Mouse (Mus musculus): ENCODE results near the gene Tor1aip2. TPM values are rescaled to one million over a fixed set of nuclear protein-coding genes. Genes with fewer than 3 reads are reported as not detected.

Tor1aip2 gene
- polyA plus RNA-seq (2015; fragmentation: Nextera tagmentation; extraction: Ambion mirVana): 58.1 and 60.9 TPM in 2 replicates

- peak within 1 kb of the TSS; percentile 71 for H3K4me2 ChIP-seq (ENCODE audit: low read length)
- peak within 1 kb of the TSS; percentile 80 for H3K4me3 ChIP-seq (ENCODE audit: low read depth, low read length)
- peaks cover 17% of the 10 kb centered on the region for H3K36me3 ChIP-seq (ENCODE audit: control insufficient read depth, insufficient read depth, low read length)
- H3K27ac ChIP-seq (ENCODE audit: low read length): peak within 1 kb of the TSS; percentile 99
- under 1% methylated on average over 51 of the region's 59 CpGs for WGBS
- peak within 1 kb of the TSS; percentile 92 for H3K9ac ChIP-seq (ENCODE audit: low read depth, low read length)
- no peaks in the 10 kb centered on the region for H3K9me3 ChIP-seq (replicated peaks; ENCODE audit: control insufficient read depth, low read length, poor library complexity, severe bottlenecking)
- peaks cover 11% of the 10 kb centered on the region for H3K4me1 ChIP-seq (ENCODE audit: control insufficient read depth, insufficient read depth, low read length)
- H3K27me3 ChIP-seq (ENCODE audit: control insufficient read depth, insufficient read depth, low read depth, low read length): no peaks in the 10 kb centered on the region
- peak; percentile 84 for ATAC-seq
These were observed at the start of gene Tor1aip2 for GRCm38 (mm10) chr1:156035269-156035929. TSS of gene Tor1aip2 (plus strand) at chr1:156035403.

DNA sequence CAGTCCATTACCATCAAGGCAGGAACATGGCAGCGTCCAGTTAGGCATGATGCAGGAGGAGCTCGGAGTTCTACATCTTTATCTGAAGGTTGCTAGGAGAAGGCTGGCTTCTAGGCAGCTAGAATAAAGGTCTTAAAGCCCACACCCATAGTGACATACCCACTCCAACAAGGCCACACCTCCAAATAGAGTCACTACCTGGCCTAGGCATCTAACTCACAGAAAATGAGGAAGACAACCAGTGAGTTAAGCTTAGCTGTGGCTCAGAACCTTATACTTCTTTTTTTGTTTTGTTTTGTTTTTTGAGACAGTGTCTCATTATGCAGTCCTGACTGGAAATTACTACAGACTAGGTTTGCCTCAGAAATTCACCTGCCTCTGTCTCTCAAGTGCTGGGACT is 47.6 kb upstream of the Tor1aip2 start:
- no peak for ATAC-seq
- 0 out of 2 replicates have a peak, but pooled peaks cover 4% of the 10 kb centered on the region for H3K4me1 ChIP-seq (ENCODE audit: control insufficient read depth, insufficient read depth, low read length)
- H3K4me3 ChIP-seq (ENCODE audit: low read depth, low read length): no peak overlapping the region
- H3K27me3 ChIP-seq (ENCODE audit: control insufficient read depth, insufficient read depth, low read depth, low read length): no peaks in the 10 kb centered on the region
- no peak overlapping the region for H3K27ac ChIP-seq (ENCODE audit: low read length)
- H3K9me3 ChIP-seq (replicated peaks; ENCODE audit: control insufficient read depth, low read length, poor library complexity, severe bottlenecking): no peaks in the 10 kb centered on the region
- H3K4me2 ChIP-seq (ENCODE audit: low read length): no peak overlapping the region
- no peaks in the 10 kb centered on the region for H3K36me3 ChIP-seq (ENCODE audit: control insufficient read depth, insufficient read depth, low read length)
- H3K9ac ChIP-seq (ENCODE audit: low read depth, low read length): no peak overlapping the region
- 85% methylated on average over 2 of the region's 2 CpGs for WGBS

DNA sequence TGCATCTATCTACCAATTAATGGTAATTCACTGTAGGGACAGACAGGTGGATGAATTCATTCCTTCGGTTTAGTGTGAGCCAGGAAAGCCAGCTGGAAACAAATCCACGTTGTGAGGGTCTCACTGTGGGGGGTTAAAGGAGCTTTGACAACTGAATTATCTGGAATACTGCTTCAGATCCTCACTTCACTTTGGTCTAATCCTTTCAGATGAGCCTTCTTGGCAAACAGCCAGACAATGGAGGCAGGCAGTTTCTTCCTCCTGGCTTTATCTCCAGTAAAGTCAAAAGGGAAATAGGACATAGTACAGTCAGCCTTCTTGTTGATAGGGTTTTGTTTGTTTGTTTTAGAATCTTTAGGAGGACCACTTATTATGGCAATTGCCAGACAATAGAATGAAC is 45.8 kb upstream of the Tor1aip2 start:
- no peak for ATAC-seq
- H3K27me3 ChIP-seq (ENCODE audit: control insufficient read depth, insufficient read depth, low read depth, low read length): no peaks in the 10 kb centered on the region
- H3K4me1 ChIP-seq (ENCODE audit: control insufficient read depth, insufficient read depth, low read length): 0 out of 2 replicates have a peak, but pooled peaks cover 4% of the 10 kb centered on the region
- H3K9me3 ChIP-seq (replicated peaks; ENCODE audit: control insufficient read depth, low read length, poor library complexity, severe bottlenecking): no peaks in the 10 kb centered on the region
- 2% methylated on average over 2 of the region's 2 CpGs for WGBS
- no peak overlapping the region for H3K27ac ChIP-seq (ENCODE audit: low read length)
- no peak overlapping the region for H3K4me3 ChIP-seq (ENCODE audit: low read depth, low read length)
- no peaks in the 10 kb centered on the region for H3K36me3 ChIP-seq (ENCODE audit: control insufficient read depth, insufficient read depth, low read length)
- no peak overlapping the region for H3K4me2 ChIP-seq (ENCODE audit: low read length)
- no peak overlapping the region for H3K9ac ChIP-seq (ENCODE audit: low read depth, low read length)

DNA sequence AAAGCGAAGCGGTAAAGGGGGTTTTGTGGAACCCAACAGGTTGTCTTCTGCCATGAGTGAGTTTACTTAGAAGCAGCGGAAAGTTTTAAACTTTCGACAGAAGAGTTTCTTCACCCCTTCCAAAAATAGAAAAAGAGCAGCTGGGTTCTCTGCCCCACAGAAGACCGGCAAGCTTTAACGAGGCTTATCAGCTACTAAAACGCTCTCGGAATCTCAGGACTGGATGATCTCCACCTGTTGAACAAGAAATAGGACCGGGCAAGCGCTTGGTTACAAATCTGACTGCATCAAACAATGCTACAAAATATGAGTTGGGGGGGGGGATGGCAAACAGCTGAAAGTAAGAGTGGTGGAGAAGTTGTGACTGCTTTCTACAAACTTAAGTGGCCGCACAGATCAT is 44.8 kb upstream of the Tor1aip2 start:
- Histone ChIP-seq H3K9ac (ENCODE audit: low read depth, low read length) (no peak overlapping the region), H3K27me3 (ENCODE audit: control insufficient read depth, insufficient read depth, low read depth, low read length) (no peaks in the 10 kb centered on the region), H3K27ac (ENCODE audit: low read length) (no peak overlapping the region), H3K9me3 (replicated peaks; ENCODE audit: control insufficient read depth, low read length, poor library complexity, severe bottlenecking) (no peaks in the 10 kb centered on the region), H3K4me2 (ENCODE audit: low read length) (no peak overlapping the region), H3K4me3 (ENCODE audit: low read depth, low read length) (no peak overlapping the region), H3K4me1 (ENCODE audit: control insufficient read depth, insufficient read depth, low read length) (0 out of 2 replicates have a peak, but pooled peaks cover 4% of the 10 kb centered on the region), H3K36me3 (ENCODE audit: control insufficient read depth, insufficient read depth, low read length) (no peaks in the 10 kb centered on the region)
- WGBS: 79% methylated on average over 11 of the region's 11 CpGs
- no peak for ATAC-seq

- H3K36me3 ChIP-seq (ENCODE audit: control insufficient read depth, insufficient read depth, low read length): no peaks in the 10 kb centered on the region
- 95% methylated on average over 2 of the region's 2 CpGs for WGBS
- no peaks in the 10 kb centered on the region for H3K27me3 ChIP-seq (ENCODE audit: control insufficient read depth, insufficient read depth, low read depth, low read length)
These were observed 40.7 kb upstream of the Tor1aip2 start for GRCm38 (mm10) chr1:155994524-155994923.

GRCm38 (mm10) chr1:155995612-155996011 is 39.6 kb upstream of the Tor1aip2 start:
- WGBS: 88% methylated on average over 2 of the region's 2 CpGs
- H3K4me2 ChIP-seq (ENCODE audit: low read length): no peak overlapping the region

More at GRCm38 (mm10) chr1:155994524-155994923, 40.7 kb upstream of the Tor1aip2 start:
- Histone ChIP-seq H3K9me3 (replicated peaks; ENCODE audit: control insufficient read depth, low read length, poor library complexity, severe bottlenecking) (no peaks in the 10 kb centered on the region), H3K4me3 (ENCODE audit: low read depth, low read length) (no peak overlapping the region), H3K27ac (ENCODE audit: low read length) (no peak overlapping the region), H3K9ac (ENCODE audit: low read depth, low read length) (no peak overlapping the region), H3K4me1 (ENCODE audit: control insufficient read depth, insufficient read depth, low read length) (0 out of 2 replicates have a peak, but pooled peaks cover under 1% of the 10 kb centered on the region), H3K4me2 (ENCODE audit: low read length) (no peak overlapping the region)
- ATAC-seq: no peak

GRCm38 (mm10) chr1:156002366-156002765 is 32.8 kb upstream of the Tor1aip2 start:
- no peaks in the 10 kb centered on the region for H3K4me1 ChIP-seq (ENCODE audit: control insufficient read depth, insufficient read depth, low read length)
- H3K4me2 ChIP-seq (ENCODE audit: low read length): no peak overlapping the region
- H3K36me3 ChIP-seq (ENCODE audit: control insufficient read depth, insufficient read depth, low read length): peaks cover 11% of the 10 kb centered on the region; the same call in 1 of the 2 replicates
- no peaks in the 10 kb centered on the region for H3K9me3 ChIP-seq (replicated peaks; ENCODE audit: control insufficient read depth, low read length, poor library complexity, severe bottlenecking)
- no peak overlapping the region for H3K27ac ChIP-seq (ENCODE audit: low read length)
- H3K4me3 ChIP-seq (ENCODE audit: low read depth, low read length): no peak overlapping the region
- no peak for ATAC-seq
- WGBS: 91% methylated on average over 8 of the region's 8 CpGs
- H3K9ac ChIP-seq (ENCODE audit: low read depth, low read length): no peak overlapping the region
- H3K27me3 ChIP-seq (ENCODE audit: control insufficient read depth, insufficient read depth, low read depth, low read length): no peaks in the 10 kb centered on the region

More at GRCm38 (mm10) chr1:155995612-155996011, 39.6 kb upstream of the Tor1aip2 start:
- Histone ChIP-seq H3K27ac (ENCODE audit: low read length) (no peak overlapping the region), H3K36me3 (ENCODE audit: control insufficient read depth, insufficient read depth, low read length) (no peaks in the 10 kb centered on the region), H3K9ac (ENCODE audit: low read depth, low read length) (no peak overlapping the region), H3K4me3 (ENCODE audit: low read depth, low read length) (no peak overlapping the region), H3K9me3 (replicated peaks; ENCODE audit: control insufficient read depth, low read length, poor library complexity, severe bottlenecking) (no peaks in the 10 kb centered on the region), H3K27me3 (ENCODE audit: control insufficient read depth, insufficient read depth, low read depth, low read length) (no peaks in the 10 kb centered on the region), H3K4me1 (ENCODE audit: control insufficient read depth, insufficient read depth, low read length) (no peaks in the 10 kb centered on the region)
- no peak for ATAC-seq

GRCm38 (mm10) chr1:156003201-156003935 is 31.8 kb upstream of the Tor1aip2 start:
- 86% methylated on average over 7 of the region's 7 CpGs for WGBS
- H3K4me3 ChIP-seq (ENCODE audit: low read depth, low read length): no peak overlapping the region
- H3K9me3 ChIP-seq (replicated peaks; ENCODE audit: control insufficient read depth, low read length, poor library complexity, severe bottlenecking): no peaks in the 10 kb centered on the region
- no peak overlapping the region for H3K27ac ChIP-seq (ENCODE audit: low read length)
- H3K36me3 ChIP-seq (ENCODE audit: control insufficient read depth, insufficient read depth, low read length): peaks cover 13% of the 10 kb centered on the region; the same call in 1 of the 2 replicates
- no peaks in the 10 kb centered on the region for H3K4me1 ChIP-seq (ENCODE audit: control insufficient read depth, insufficient read depth, low read length)
- no peaks in the 10 kb centered on the region for H3K27me3 ChIP-seq (ENCODE audit: control insufficient read depth, insufficient read depth, low read depth, low read length)
- no peak overlapping the region for H3K9ac ChIP-seq (ENCODE audit: low read depth, low read length)
- no peak overlapping the region for H3K4me2 ChIP-seq (ENCODE audit: low read length)
- no peak for ATAC-seq

DNA sequence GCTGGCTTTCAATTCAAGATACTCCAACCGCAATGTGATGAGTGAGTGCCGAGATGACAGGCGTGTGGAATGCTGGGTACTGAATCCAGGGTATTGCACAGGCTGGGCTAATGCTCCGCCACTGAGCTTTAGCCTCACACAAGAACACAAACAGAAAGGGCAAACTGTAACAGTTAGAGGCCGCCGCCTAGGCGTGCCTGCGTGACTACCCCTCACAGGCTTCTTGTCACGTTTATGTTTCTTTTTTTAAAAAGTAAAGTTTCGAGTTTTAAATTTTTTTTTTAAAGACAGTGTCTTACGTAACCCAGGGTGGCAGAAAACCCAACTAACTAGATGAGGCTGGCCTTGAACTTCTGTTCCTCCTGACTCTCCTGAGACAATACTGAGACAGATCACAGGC is 29.3 kb upstream of the Tor1aip2 start:
- Histone ChIP-seq H3K4me3 (ENCODE audit: low read depth, low read length) (no peak overlapping the region), H3K4me1 (ENCODE audit: control insufficient read depth, insufficient read depth, low read length) (no peaks in the 10 kb centered on the region), H3K36me3 (ENCODE audit: control insufficient read depth, insufficient read depth, low read length) (peaks cover 13% of the 10 kb centered on the region; the same call in 1 of the 2 replicates), H3K4me2 (ENCODE audit: low read length) (no peak overlapping the region), H3K27me3 (ENCODE audit: control insufficient read depth, insufficient read depth, low read depth, low read length) (no peaks in the 10 kb centered on the region), H3K9me3 (replicated peaks; ENCODE audit: control insufficient read depth, low read length, poor library complexity, severe bottlenecking) (no peaks in the 10 kb centered on the region), H3K9ac (ENCODE audit: low read depth, low read length) (no peak overlapping the region), H3K27ac (ENCODE audit: low read length) (no peak overlapping the region)
- no peak for ATAC-seq
- 95% methylated on average over 11 of the region's 11 CpGs for WGBS

Measured in midbrain, embryonic 16.5 days (tissue).